Mouse (Mus musculus): ENCODE results near the gene Gm10718.
"Not testable (repeated sequence)": the region's sequence is repeated elsewhere in the genome, so short reads cannot be mapped to it uniquely, and the experiment has no call there.

GRCm38 (mm10) chr9:3006179-3006578, 17.2 kb upstream of the Gm10718 start:
- not testable (repeated sequence) for TF ChIP-seq CTCF, EP300 (IDR thresholded peaks at IDR 0.05)
